Mouse (Mus musculus) liver, postnatal 0 days (tissue): ENCODE data around the gene Ift27.

ENCODE experiments used
- CTCF ChIP-seq: sonication (generic); IDR thresholded peaks from 2 replicates; pipeline ENCODE4 v1.5.1; 2016; ENCODE audit warnings: antibody characterized with exemption, low read depth
- EP300 ChIP-seq: IDR thresholded peaks from 2 replicates; pipeline ENCODE4 v1.6.1; 2016; ENCODE audit warnings: antibody characterized with exemption, low read depth, mild to moderate bottlenecking

DNA sequence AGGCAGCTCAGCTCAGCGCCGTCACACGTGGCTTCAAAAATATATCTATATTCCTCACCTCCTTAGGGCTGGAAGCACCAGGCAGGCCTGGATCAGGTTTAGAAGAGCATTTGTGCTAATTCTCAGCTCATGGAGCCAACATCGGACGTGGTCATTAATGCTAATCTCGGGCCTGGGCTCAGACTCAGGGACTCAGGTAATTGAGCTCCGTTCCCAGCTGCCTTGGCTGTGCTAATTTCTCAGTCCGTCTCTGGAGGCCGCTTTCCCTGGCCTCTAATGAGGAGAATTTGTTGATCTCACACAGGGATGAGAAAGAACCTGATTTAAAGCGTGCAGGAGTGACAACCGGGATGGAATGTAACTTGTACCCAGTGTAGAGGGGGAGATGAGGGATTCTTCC lies 9.4 kb downstream of the Ift27 start:
- TF ChIP-seq CTCF (no peak), EP300 (no peak)
